Mouse (Mus musculus): ENCODE data around the gene Dclk1.

Dclk1 gene

DNA sequence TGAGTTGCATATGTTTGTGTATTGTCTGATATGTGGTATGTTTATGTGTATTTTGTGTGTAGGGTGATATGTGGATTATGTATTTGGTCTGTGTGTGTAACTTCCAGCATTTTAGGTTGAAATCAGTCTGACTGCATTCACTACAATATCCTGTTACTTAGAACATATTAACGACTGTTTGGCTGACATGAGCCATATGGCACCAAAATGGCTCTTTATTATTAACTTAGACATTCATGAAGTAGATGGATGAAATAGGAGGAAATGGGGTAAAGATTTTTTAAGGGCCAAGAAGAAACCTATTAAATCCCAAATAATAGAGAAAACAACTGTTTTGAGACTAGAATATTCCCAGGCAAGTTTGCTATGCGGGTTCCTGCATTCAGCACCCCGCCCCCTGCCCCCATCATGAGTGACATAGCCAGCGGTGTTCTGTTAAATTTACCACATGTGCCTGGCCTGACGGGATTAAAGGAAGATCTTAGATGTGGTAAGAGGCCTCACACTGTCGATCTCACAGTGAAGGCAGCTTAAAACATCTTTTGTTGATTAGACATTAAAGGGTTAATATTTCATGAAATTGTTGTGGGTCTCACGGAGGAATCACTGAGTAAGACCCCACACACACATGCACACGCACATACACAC, 178.4 kb downstream of the Dclk1 start:
- POLR2A ChIA-PET, result no interaction called here
- CTCF ChIA-PET, result no interaction called here

DNA sequence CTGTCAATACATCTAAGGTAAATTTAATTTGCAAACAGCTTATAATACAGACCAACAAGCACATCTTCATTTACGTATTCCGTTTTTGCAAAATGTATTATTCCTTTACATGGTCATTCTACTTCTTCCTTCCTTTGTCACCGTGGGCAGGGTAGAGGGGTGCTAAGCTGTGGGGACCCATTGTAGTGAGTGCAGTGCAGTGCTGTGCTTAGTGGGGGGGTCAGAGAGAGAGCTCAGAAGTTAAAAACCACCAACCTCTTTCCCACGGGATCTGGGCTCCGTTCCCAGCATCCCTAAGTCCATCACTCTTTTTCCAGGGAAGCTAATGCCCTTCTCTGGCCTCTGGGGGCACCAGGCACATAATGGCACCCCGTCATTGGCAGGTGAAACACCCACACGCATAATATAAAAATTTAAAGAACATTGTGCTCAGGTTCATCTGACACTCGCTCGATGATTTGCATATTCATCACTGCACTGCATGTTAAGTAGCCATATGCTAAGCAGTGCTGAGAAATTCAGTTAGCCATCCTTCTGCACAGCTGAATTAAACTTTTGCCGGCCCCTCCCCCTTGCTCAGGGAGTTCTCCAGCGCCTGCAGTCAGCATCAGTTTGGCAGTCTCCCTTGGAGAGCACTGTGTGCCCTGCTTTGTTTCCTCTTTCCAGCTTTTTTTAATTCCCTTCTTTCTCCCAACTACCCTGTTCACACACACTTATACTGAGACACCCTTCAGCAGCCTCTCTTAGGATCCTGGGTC, 181.7 kb downstream of the Dclk1 start:
- ChIA-PET CTCF (interaction anchor here in 1 of 4 experiments (0.7 kb wide), 1 partner anchor 374 kb away, joined by 3 read pairs; no protein-coding TSS in a partner anchor), POLR2A (no interaction called here)

GRCm38 (mm10) chr3:55430022-55430549, 187.9 kb downstream of the Dclk1 start:
- POLR2A ChIA-PET, result interaction anchor here in 1 of 4 experiments (0.5 kb wide), 1 partner anchor 1378 kb away, joined by 5 read pairs; no protein-coding TSS in a partner anchor

DNA sequence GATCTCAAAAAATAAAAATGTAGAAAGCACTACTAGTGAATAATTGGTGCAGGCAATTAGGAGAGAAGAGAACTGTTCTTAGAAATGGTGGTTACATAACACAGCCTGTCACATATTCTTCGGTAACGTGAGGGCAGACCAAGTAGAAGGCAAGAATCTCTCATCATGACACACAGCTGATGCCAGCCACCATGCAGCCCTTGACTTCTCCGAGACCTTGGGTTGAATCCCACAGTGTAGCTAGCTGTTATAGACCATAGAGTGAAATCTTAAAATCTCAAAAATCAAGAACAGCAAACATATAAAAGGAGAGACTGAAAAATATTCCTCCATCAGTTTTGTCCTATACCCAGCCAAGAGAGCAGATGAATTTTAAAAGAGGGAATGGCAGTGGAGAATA, 189.1 kb downstream of the Dclk1 start:
- CTCF ChIA-PET, result no interaction called here

More at GRCm38 (mm10) chr3:55430022-55430549, 187.9 kb downstream of the Dclk1 start:
- CTCF ChIA-PET, result interaction anchor here in 1 of 4 experiments (0.6 kb wide), 1 partner anchor 15 kb away, joined by 3 read pairs; no protein-coding TSS in a partner anchor

GRCm38 (mm10) chr3:55434276-55434675, 192.1 kb downstream of the Dclk1 start:
- ChIA-PET CTCF (no interaction called here), POLR2A (no interaction called here)

More for the DNA sequence above, 189.1 kb downstream of the Dclk1 start:
- POLR2A ChIA-PET, result no interaction called here

GRCm38 (mm10) chr3:55438824-55439446, 196.8 kb downstream of the Dclk1 start:
- POLR2A ChIA-PET, result no interaction called here
- CTCF ChIA-PET, result no interaction called here

DNA sequence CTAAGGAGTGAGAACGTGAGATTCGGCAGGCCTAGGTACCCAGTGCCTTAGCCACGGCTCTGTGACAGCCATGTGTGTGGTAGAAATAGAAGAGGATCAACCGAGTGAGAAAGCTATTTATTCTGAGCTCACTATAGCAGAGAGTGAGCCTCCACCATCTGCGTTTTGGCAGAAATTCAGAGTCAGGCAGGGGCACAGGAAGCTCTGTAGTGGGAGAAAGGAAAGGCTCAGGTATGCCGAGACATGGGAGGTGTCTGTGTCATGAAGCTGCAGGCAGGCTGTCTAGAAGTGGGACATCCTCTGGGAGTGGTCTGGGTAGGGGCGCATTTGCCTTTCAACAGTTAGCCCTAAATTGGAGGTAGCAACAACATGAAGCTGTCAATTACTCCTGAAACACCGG, 198.2 kb downstream of the Dclk1 start:
- ChIA-PET POLR2A (interaction anchor here in 1 of 4 experiments (0.6 kb wide), 1 partner anchor 16 kb away, joined by 4 read pairs; no protein-coding TSS in a partner anchor), CTCF (no interaction called here)

- POLR2A ChIA-PET, result no interaction called here
- CTCF ChIA-PET, result interaction anchor here in 1 of 4 experiments (0.6 kb wide), 1 partner anchor 973 kb away, joined by 3 read pairs; no protein-coding TSS in a partner anchor
These were observed 200.0 kb downstream of the Dclk1 start for GRCm38 (mm10) chr3:55442012-55442645.

DNA sequence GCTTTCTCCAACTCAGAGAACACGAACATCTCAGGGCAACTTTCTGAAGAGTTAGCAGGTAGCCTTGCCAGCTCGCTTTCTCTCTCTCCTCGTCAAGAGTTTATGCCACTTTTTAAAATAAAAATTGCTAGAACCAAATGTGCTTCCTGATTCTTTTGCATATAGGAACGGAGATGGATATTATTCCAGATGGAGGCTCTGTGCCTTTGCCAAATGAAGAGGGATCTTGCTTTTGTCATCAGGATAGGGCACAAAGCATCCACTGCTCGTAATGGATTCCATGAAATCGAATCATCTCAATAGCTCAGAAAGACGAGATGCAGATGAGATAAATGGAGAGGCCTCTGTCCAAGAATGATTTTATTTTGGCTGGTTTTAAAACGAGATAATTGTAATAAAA, 201.1 kb downstream of the Dclk1 start:
- CTCF ChIA-PET, result no interaction called here
- POLR2A ChIA-PET, result no interaction called here

DNA sequence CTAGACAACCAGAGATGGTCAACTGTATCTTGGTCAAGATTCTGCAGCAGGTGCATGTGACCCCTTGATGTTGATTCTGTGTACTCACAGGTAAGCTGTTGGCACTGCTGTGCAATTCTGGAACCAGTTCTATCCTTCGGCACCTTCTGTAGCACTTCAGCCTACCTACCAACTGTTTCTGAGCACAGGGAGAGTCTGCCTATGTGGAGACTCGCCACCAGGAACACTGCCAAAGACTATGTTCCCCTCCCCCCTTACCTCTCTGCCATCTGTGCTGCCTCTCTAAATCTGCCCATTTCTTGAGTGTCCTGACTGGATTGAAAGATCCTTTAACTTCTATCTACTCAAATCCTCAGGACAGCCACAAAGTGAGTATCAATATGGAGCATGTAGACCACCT, 201.6 kb downstream of the Dclk1 start:
- ChIA-PET POLR2A (no interaction called here), CTCF (no interaction called here)

- ChIA-PET POLR2A (no interaction called here), CTCF (no interaction called here)
These were observed 204.5 kb downstream of the Dclk1 start for GRCm38 (mm10) chr3:55446681-55447080.

DNA sequence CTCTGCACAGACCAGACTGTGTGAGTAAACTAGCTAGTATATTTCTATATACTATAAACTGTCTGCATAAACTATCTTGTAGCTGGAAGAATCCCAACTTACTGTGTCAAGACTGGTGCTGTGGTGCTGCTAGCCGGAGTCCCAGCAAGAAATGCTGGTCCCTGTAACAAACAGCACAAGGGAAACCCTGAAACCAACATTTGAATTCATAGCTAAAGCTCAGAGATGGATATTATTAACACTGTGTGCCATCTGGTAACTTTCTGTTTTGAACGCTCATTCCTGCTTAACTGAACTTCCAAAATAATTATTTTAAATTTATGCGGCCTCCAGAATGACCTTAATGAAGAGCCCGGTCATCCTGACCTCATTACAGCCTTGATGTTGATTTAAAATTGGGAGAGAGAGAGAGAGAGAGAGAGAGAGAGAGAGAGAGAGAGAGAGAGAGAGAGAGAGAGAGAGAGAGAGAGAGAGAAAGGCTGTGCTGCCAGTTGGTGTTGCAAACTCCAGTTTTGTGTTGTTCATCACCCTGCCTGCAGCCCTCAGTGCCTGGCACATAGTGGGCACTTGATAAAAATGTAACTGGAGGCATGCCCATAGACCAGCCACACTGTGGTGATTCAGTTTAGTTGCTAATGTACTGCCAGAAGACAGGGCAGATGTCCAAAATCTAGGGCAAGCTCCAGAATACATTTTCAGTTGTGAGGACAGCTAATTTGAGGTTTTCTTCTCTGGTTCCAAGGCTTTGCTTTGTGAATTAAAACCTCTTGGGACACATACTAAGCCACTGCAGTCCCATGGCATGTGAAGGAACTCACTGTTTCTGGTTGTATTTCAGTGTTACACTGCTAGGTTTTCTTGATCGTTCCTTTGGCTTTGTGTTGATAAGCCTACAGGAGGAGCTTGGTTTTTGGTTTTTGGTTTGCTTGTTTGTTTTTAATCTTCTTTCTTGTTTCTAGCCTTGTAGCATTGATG, 205.6 kb downstream of the Dclk1 start:
- ChIA-PET POLR2A (no interaction called here), CTCF (no interaction called here)

- ChIA-PET POLR2A (no interaction called here), CTCF (no interaction called here)
These were observed 207.0 kb downstream of the Dclk1 start for GRCm38 (mm10) chr3:55449148-55449547.

DNA sequence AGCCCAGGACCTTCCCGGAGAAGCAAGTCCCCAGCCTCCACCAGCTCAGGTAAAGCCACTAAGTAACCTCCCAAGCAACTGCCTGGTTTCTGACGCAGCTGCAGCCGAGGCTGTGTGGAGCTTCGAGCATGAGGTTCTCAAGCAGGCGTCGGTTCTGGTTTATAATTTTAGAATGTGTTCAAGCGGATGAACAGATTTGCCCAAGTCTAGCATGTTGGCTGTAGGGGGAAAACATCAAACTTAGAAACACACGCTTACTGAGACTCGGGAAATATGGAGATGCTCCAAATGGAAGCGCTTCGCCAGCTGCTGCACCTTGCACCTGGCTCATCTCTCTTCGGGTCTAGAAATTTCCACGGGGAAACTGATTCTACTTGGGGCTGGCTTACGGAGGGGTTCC, 208.9 kb downstream of the Dclk1 start:
- CTCF ChIA-PET, result no interaction called here
- POLR2A ChIA-PET, result no interaction called here

DNA sequence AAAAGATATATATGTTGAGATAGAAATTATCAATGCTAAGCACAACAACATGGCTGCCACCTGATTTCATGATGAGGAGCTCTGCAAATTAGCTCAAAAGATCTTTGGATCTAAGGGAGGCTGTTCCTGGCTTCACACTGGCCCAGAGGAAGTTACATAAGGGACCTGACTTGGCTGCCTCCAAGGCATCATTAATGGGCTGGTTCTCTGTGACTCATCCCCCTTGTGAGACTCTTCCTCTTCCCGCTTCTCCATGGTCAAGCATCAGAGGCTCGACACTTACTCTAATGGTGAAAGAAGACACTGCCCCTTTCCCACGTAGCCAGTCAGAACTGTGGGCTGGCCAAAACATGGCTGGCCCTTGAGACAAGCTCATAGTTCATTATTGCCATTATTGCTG, 209.7 kb downstream of the Dclk1 start:
- CTCF ChIA-PET, result interaction anchor here in 1 of 4 experiments (0.5 to 0.6 kb wide), 2 partner anchors 118 to 189 kb away, joined by 3 to 5 read pairs; no protein-coding TSS in a partner anchor
- POLR2A ChIA-PET, result no interaction called here

- CTCF ChIA-PET, result no interaction called here
- POLR2A ChIA-PET, result no interaction called here
These were observed 210.3 kb downstream of the Dclk1 start for GRCm38 (mm10) chr3:55452464-55452863.

DNA sequence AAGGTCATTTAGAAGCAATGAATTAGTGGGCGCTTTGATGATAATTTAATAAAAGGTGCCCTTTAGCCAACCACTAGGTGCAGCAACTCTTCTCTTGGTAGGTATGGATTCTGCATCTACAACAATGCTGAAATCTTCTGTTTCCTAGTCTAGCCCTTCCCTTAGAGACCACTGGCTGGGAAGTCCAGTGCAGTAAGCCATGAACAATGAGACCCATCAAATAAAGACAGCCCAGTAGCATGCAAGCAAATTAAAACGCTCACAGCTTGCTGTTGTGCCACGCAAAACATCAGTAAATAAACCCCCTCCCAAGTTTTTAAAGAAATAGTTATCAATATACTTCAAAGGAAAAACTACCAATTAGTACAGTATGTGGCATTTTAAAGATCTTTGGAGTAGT, 218.9 kb downstream of the Dclk1 start:
- POLR2A ChIA-PET, result no interaction called here
- CTCF ChIA-PET, result no interaction called here

GRCm38 (mm10) chr3:55461685-55462655, 219.8 kb downstream of the Dclk1 start:
- ChIA-PET POLR2A (no interaction called here), CTCF (interaction anchor here in 1 of 4 experiments (0.7 kb wide), 1 partner anchor 79 kb away, joined by 3 read pairs; no protein-coding TSS in a partner anchor)
